Comparison of ENCODE assay signal across 24 mouse cellular contexts in the genomic region with DNA sequence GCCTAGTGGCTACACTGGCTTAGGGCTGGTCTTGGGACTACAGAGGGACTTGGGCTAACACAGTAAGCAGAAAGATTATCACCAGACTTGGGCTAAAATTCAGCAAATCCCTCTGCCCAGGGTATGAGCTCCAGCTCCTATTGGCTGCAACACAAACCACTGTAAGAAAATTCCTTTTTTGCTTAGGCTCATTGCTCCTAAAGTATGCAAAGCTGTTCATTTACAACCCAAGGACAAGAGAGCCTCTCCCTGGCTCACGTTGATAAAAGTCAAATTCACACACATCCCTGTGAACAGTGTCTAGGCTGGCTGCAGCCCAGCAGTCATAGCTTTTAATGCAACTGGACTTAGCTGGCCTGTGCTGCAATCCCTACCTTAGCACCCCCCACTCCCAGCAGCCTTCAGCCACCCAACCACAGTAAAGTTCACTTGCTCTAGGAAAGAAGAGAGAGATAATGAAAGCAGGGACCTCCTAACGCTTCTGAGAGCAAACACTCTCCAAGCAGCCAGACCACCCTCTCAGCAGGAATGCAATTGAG.
DNase-seq lines count a peak whose midpoint lies in the region; ATAC-seq and TF ChIP-seq lines count a peak whose summit lies in the region.
"Had no signal": no experiment of that assay in that cellular context is flagged by ENCODE, and none has a peak within 500 bp of the region (broad histone marks: within the 10 kb centered on the region; RNA-seq: fewer than 3 reads in every experiment).

No protein-coding gene starts in this region.

- H3K9ac ChIP-seq in heart, adult 2 months (ENCODE audit: low read depth, low read length) = no peak overlapping the region
- H3K9ac ChIP-seq: heart, embryonic 13.5 days; hindbrain, embryonic 15.5 days; liver, embryonic 12.5 days; liver, postnatal 0 days; neural tube, embryonic 15.5 days had no signal

- TF ChIP-seq CTCF in kidney, adult 2 months (conservative IDR thresholded peaks at IDR 0.05; ENCODE audit: insufficient read depth, insufficient read length, low read depth, low read length) = no peak
- TF ChIP-seq CTCF in Patski (IDR thresholded peaks at IDR 0.05) = peak; percentile 17
- TF ChIP-seq CTCF in heart, adult 2 months (IDR thresholded peaks at IDR 0.05) = no peak

- CTCF ChIA-PET in Patski (lab: Charles Lee) = interaction anchor here (0.7 to 2.4 kb wide), 5 partner anchors 9 to 255 kb away, joined by 3 to 6 read pairs (median 3); no protein-coding TSS in a partner anchor

- in situ Hi-C loops in Patski (cut with MboI; ENCODE audit: low pct_unique_long_range_greater_than_20kb) = loop anchor here (10.0 kb wide), 1 partner anchor 273 kb away; no protein-coding TSS in a partner anchor

- POLR2A ChIA-PET in Patski (lab: Charles Lee) = interaction anchor here (0.6 kb wide), 1 partner anchor 10 kb away, joined by 3 read pairs; no protein-coding TSS in a partner anchor

- H3K36me3 ChIP-seq in kidney, adult 2 months (ENCODE audit: control insufficient read depth, insufficient read depth, low read length) = no peaks in the 10 kb centered on the region
- H3K36me3 ChIP-seq in heart, adult 2 months (ENCODE audit: control insufficient read depth, insufficient read depth, low read length) = no peaks in the 10 kb centered on the region
- H3K36me3 ChIP-seq: heart, embryonic 13.5 days; hindbrain, embryonic 15.5 days; liver, embryonic 12.5 days; neural tube, embryonic 15.5 days had no signal

- 24% methylated on average over 2 of the region's 2 CpGs for WGBS in kidney, adult 2 months
- 44% methylated on average over 2 of the region's 2 CpGs for WGBS in heart, adult 2 months

- peaks cover 5% of the 10 kb centered on the region; the same call in 1 of the 2 replicates for H3K4me1 ChIP-seq in kidney, adult 2 months (ENCODE audit: control insufficient read depth, insufficient read depth, low read length)
- H3K4me1 ChIP-seq in heart, adult 2 months (ENCODE audit: control insufficient read depth, insufficient read depth, low read length) = no peaks in the 10 kb centered on the region
- H3K4me1 ChIP-seq: hindbrain, embryonic 15.5 days; liver, embryonic 12.5 days; neural tube, embryonic 15.5 days had no signal

- H3K4me3 ChIP-seq in kidney, adult 2 months (ENCODE audit: insufficient read depth, low read depth, low read length) = no peak overlapping the region
- no peak overlapping the region for H3K4me3 ChIP-seq in heart, adult 2 months
- H3K4me3 ChIP-seq: heart, embryonic 13.5 days; hindbrain, embryonic 15.5 days; liver, embryonic 12.5 days; neural tube, embryonic 15.5 days had no signal

- no peak overlapping the region for H3K27ac ChIP-seq in kidney, adult 2 months (ENCODE audit: insufficient read depth, low read depth, low read length)
- no peak overlapping the region for H3K27ac ChIP-seq in heart, adult 2 months
- H3K27ac ChIP-seq: heart, embryonic 13.5 days; hindbrain, embryonic 15.5 days; liver, embryonic 12.5 days; macrophage; neural tube, embryonic 15.5 days had no signal

- no peak for TF ChIP-seq EP300 in heart, adult 2 months (IDR thresholded peaks at IDR 0.05; ENCODE audit: insufficient read depth, low read depth, low read length)

- H3K27me3 ChIP-seq in kidney, adult 2 months (replicated peaks; ENCODE audit: control insufficient read depth, insufficient read depth, low read length) = no peaks in the 10 kb centered on the region
- no peaks in the 10 kb centered on the region for H3K27me3 ChIP-seq in Patski
- H3K27me3 ChIP-seq in heart, adult 2 months (ENCODE audit: control insufficient read depth, insufficient read depth, low read length) = no peaks in the 10 kb centered on the region
- H3K27me3 ChIP-seq: heart, embryonic 13.5 days; hindbrain, embryonic 15.5 days; liver, embryonic 12.5 days; neural tube, embryonic 15.5 days had no signal

- no peak for TF ChIP-seq POLR2A in kidney, adult 2 months (IDR thresholded peaks at IDR 0.05; ENCODE audit: low read depth, low read length)
- TF ChIP-seq POLR2A in heart, adult 2 months (IDR thresholded peaks at IDR 0.05; ENCODE audit: insufficient read depth, low read depth, low read length) = no peak

- peak; percentile 23 for DNase-seq in kidney, adult 2 months
- DNase-seq in kidney, postnatal 25 days = no peak
- DNase-seq in ES-CJ7 (ENCODE audit: low read depth, low spot score) (peak; percentile 10), Patski (ENCODE audit: low read depth, low spot score) (no peak)
- DNase-seq in kidney, postnatal 4 days = peak; percentile 16 to 32
- DNase-seq in adrenal gland, adult 18-20 months (ENCODE audit: low spot score in 2 of 2) = no peak
- no peak for DNase-seq in heart, adult 2 months
- DNase-seq: adrenal gland, postnatal 10 days; cerebellum, adult 8-10 months; cerebellum, postnatal 25 days; heart, postnatal 10 days; liver, postnatal 0 days; midbrain, embryonic 14.5 days; right cerebral cortex, postnatal 25 days; thymus, postnatal 14 days had no signal

- H3K79me2 ChIP-seq in heart, adult 2 months (replicated peaks; ENCODE audit: control insufficient read depth, insufficient read depth, low read length) = no peaks in the 10 kb centered on the region

- peak; percentile 85 for ATAC-seq in Patski
- ATAC-seq: CD4-positive, CD25-positive, alpha-beta regulatory T cell, adult 4 months; forebrain, embryonic 14.5 days; inflammation-experienced regulatory T-cells, adult 6 months; liver, embryonic 12.5 days; liver, postnatal 0 days; lung, postnatal 0 days had no signal

- intact Hi-C loops in heart, adult 2 months (cut with DNase I) = no loop called here

Comparison
In these comparisons a context has a peak if more than half of its experiments do, and no peak if none do; other contexts are left out.
1. DNase-seq: peak in kidney, adult 2 months (single experiment), ES-CJ7 (single experiment) and kidney, postnatal 4 days (2 of 2); none in kidney, postnatal 25 days (0 of 2), Patski (single experiment), adrenal gland, adult 18-20 months (0 of 2) and heart, adult 2 months (0 of 2).